Mouse (Mus musculus): Measurements from ENCODE around the gene 2900026A02Rik.

The 2900026A02Rik gene

GRCm38 (mm10) chr5:113173318-113173717 is 47.7 kb downstream of the 2900026A02Rik start:
- DNase-seq = peak; percentile 77 to 81

GRCm38 (mm10) chr5:113171968-113172578 is 49.0 kb downstream of the 2900026A02Rik start:
- DNase-seq = peak in 1 of 2 experiments; percentile 31

GRCm38 (mm10) chr5:113170064-113170754 is 50.8 kb downstream of the 2900026A02Rik start:
- peak; percentile 43 to 52 for DNase-seq

GRCm38 (mm10) chr5:113167733-113168132 is 53.3 kb downstream of the 2900026A02Rik start:
- peak; percentile 73 to 77 for DNase-seq

GRCm38 (mm10) chr5:113165481-113165880 is 55.6 kb downstream of the 2900026A02Rik start:
- peak; percentile 31 to 39 for DNase-seq

GRCm38 (mm10) chr5:113164873-113165441 is 56.1 kb downstream of the 2900026A02Rik start:
- DNase-seq = peak; percentile 63 to 67

- DNase-seq = no peak
Measured at GRCm38 (mm10) chr5:113164448-113164847, 56.6 kb downstream of the 2900026A02Rik start.

GRCm38 (mm10) chr5:113163116-113163515 is 57.9 kb downstream of the 2900026A02Rik start:
- peak; percentile 37 to 42 for DNase-seq

- DNase-seq = no peak
Measured at GRCm38 (mm10) chr5:113162699-113163098, 58.3 kb downstream of the 2900026A02Rik start.

GRCm38 (mm10) chr5:113161576-113161975 is 59.5 kb downstream of the 2900026A02Rik start:
- DNase-seq = no peak

- DNase-seq = no peak
Measured at GRCm38 (mm10) chr5:113160320-113160719, 60.7 kb downstream of the 2900026A02Rik start.

- no peak for DNase-seq
Measured at GRCm38 (mm10) chr5:113158759-113159355, 62.2 kb downstream of the 2900026A02Rik start.

- DNase-seq = no peak
Measured at GRCm38 (mm10) chr5:113157588-113157987, 63.4 kb downstream of the 2900026A02Rik start.

- no peak for DNase-seq
Measured at GRCm38 (mm10) chr5:113157006-113157405, 64.0 kb downstream of the 2900026A02Rik start.

- peak; percentile 81 to 84 for DNase-seq
Measured at GRCm38 (mm10) chr5:113155133-113155532, 65.9 kb downstream of the 2900026A02Rik start.

GRCm38 (mm10) chr5:113154441-113154840 is 66.6 kb downstream of the 2900026A02Rik start:
- DNase-seq = no peak

- DNase-seq = no peak
Measured at GRCm38 (mm10) chr5:113153508-113153830, 67.6 kb downstream of the 2900026A02Rik start.

GRCm38 (mm10) chr5:113152663-113153507 is 68.2 kb downstream of the 2900026A02Rik start:
- DNase-seq = no peak

GRCm38 (mm10) chr5:113151554-113152103 is 69.4 kb downstream of the 2900026A02Rik start:
- no peak for DNase-seq

GRCm38 (mm10) chr5:113150871-113151553 is 70.0 kb downstream of the 2900026A02Rik start:
- DNase-seq = no peak

GRCm38 (mm10) chr5:113149052-113149451 is 72.0 kb downstream of the 2900026A02Rik start:
- DNase-seq = no peak

GRCm38 (mm10) chr5:113147994-113148471 is 73.0 kb downstream of the 2900026A02Rik start:
- no peak for DNase-seq
